Mouse (Mus musculus) limb, embryonic 14.5 days (tissue): ENCODE data around the gene Ppp2r5c. TPM values are rescaled to one million over a fixed set of nuclear protein-coding genes. Genes with fewer than 3 reads are reported as not detected.

Source experiments
- ATAC-seq: fragments of 200-750 bp; cut with Nextera tagmentation; 2 replicates; pipeline ENCODE4 v1.8.0; 2017; ENCODE audit warnings: low read depth, moderate number of reproducible peaks, moderate TSS enrichment; ENCODE audit not compliant: low FRiP score
- DNase-seq: peaks from one replicate; pipeline ENCODE4 v3.0.0-alpha.2; 2015; ENCODE audit warnings: low spot score
- H3K27ac ChIP-seq: fragments of 300-500 bp; sonication (generic); replicated peaks from 2 replicates; pipeline ENCODE4 v1.5.1; 2014; ENCODE audit warnings: low read depth, mild to moderate bottlenecking, low read length, moderate library complexity, mixed read lengths
- H3K27me3 ChIP-seq: fragments of 300-500 bp; sonication (generic); 2 replicates; pipeline ENCODE4 v1.6.1; 2014; ENCODE audit warnings: low read length, mixed read lengths; ENCODE audit not compliant: control insufficient read depth, insufficient read depth
- H3K36me3 ChIP-seq: fragments of 300-500 bp; sonication (generic); 2 replicates; pipeline ENCODE4 v1.6.1; 2014; ENCODE audit warnings: mild to moderate bottlenecking, low read length, moderate library complexity, mixed read lengths; ENCODE audit not compliant: control insufficient read depth, insufficient read depth
- H3K4me1 ChIP-seq: fragments of 300-500 bp; sonication (generic); 2 replicates; pipeline ENCODE4 v1.6.1; 2014; ENCODE audit warnings: antibody characterized with exemption, low read length, mixed read lengths; ENCODE audit not compliant: control insufficient read depth, insufficient read depth
- H3K4me2 ChIP-seq: fragments of 300-500 bp; sonication (generic); replicated peaks from 2 replicates; pipeline ENCODE4 v1.6.1; 2014; ENCODE audit warnings: low read depth, mild to moderate bottlenecking, low read length, moderate library complexity; ENCODE audit not compliant: severe bottlenecking
- H3K4me3 ChIP-seq: fragments of 300-500 bp; sonication (generic); replicated peaks from 2 replicates; pipeline ENCODE4 v1.5.1; 2014; ENCODE audit warnings: low read length
- H3K9ac ChIP-seq: fragments of 300-500 bp; sonication (generic); 2 replicates; pipeline ENCODE4 v1.6.1; 2014; ENCODE audit warnings: mild to moderate bottlenecking, low read depth, low read length, moderate library complexity; ENCODE audit not compliant: severe bottlenecking
- H3K9me3 ChIP-seq: fragments of 300-500 bp; sonication (generic); 2 replicates; pipeline ENCODE4 v1.6.1; 2016; ENCODE audit warnings: low read length; ENCODE audit not compliant: control insufficient read depth
- POLR2A ChIP-seq: fragments of 200-500 bp; IDR thresholded peaks from 2 replicates; pipeline ENCODE4 v1.8.0; 2012; ENCODE audit warnings: inconsistent platforms, mild to moderate bottlenecking, moderate library complexity, borderline replicate concordance; ENCODE audit not compliant: insufficient read depth, insufficient read length; ENCODE audit errors: extremely low read depth
- WGBS: fragments of 180-500 bp; shearing (Covaris S2); extraction: QIAGEN DNeasy Blood & Tissue Kit; methylation state at CpG from one replicate; pipeline ENCODE4 v1.1.7; 2014; 5-methylcytosine and 5-hydroxymethylcytosine counted together
- polyA plus RNA-seq, 2 experiments: library from polyadenylated mRNA; depleted of rRNA in 1 of 2; stranded (reverse) in 1 of 2; unstranded in 1 of 2; fragments of >200 nt; fragmentation: Nextera tagmentation in 1 of 2; extraction: Ambion mirVana in 1 of 2; gene quantifications; 2 replicates each; pipeline versions ENCODE4 v1.2.1 to v1.2.3; 2012 to 2014

Gene Ppp2r5c
- polyA plus RNA-seq, 2 experiments: 75.2 to 156 TPM

DNA sequence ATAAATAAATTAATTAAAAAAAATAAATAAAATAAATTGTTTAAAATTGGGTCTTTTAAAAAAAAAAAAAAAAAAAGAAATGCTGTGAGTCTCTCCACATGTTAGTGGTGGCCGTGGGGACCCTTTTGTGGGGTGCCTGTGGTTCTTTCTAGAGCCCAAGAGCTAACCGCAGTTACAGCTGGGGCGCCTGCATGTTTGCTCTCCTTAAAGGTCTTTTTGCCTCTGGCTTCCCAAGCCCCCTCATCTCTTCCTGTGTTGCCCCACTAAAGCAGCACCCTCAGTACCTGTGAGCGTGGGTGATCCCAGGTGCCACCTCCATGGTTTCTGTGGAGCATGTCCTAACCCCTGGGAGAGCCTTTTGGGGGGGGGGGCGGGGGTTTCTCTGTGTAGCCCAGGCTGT lies 45.5 kb downstream of the Ppp2r5c start:
- Histone ChIP-seq H3K9me3 (no peaks in the 10 kb centered on the region), H3K27me3 (no peaks in the 10 kb centered on the region), H3K4me3 (no peak overlapping the region), H3K36me3 (peaks cover 13% of the 10 kb centered on the region; the same call in 1 of the 2 replicates), H3K27ac (no peak overlapping the region), H3K9ac (no peak overlapping the region), H3K4me1 (peaks cover 6% of the 10 kb centered on the region; the same call in 1 of the 2 replicates), H3K4me2 (no peak overlapping the region)
- ATAC-seq: no peak
- TF ChIP-seq POLR2A: no peak
- 94% methylated on average over 5 of the region's 5 CpGs for WGBS
- DNase-seq: no peak

DNA sequence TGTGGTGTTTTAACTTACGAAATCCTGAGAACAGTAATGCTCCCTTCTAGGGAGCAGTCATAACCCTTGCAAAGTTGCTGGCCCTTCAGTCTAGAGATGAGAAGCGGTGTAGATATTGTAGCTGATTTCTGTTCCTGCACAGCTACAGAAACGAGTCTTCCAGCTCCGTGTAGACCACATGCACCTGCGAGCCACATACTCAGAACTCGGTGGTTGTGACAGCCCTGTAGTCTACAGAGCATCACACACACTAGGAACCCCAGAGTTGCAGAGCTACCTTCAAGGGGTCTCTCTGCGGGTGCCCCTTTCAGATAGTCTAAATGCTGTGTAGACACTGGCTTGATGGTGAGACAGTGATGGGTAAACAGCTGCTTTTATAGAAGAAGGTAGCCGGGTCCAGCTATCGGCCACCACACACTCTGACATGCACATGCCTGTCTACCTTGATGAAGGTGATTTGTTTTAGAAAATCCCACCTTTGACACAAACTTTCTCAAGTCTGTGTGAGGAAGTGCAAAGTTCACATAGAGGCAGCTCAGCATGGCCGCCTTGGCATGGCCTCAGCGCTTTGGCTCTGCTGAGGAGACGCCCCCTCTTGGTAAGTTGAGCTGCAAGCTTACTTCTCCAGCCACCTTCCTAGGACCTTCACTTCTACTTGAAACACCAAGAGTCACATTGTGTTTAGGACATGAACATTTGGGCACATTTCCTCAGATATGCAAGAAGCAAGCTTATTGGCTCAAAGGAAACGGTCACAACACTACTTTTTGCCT lies 46.9 kb downstream of the Ppp2r5c start:
- H3K27ac ChIP-seq: no peak overlapping the region
- H3K4me1 ChIP-seq: peaks cover 12% of the 10 kb centered on the region
- peaks cover 12% of the 10 kb centered on the region; the same call in 1 of the 2 replicates for H3K36me3 ChIP-seq
- H3K27me3 ChIP-seq: no peaks in the 10 kb centered on the region
- no peak for TF ChIP-seq POLR2A
- H3K9ac ChIP-seq: no peak overlapping the region
- no peaks in the 10 kb centered on the region for H3K9me3 ChIP-seq
- 95% methylated on average over 13 of the region's 13 CpGs for WGBS
- H3K4me2 ChIP-seq: no peak overlapping the region
- DNase-seq: no peak
- H3K4me3 ChIP-seq: no peak overlapping the region
- no peak for ATAC-seq

GRCm38 (mm10) chr12:110494846-110495245 lies 47.9 kb downstream of the Ppp2r5c start:
- H3K27ac ChIP-seq: no peak overlapping the region
- no peaks in the 10 kb centered on the region for H3K27me3 ChIP-seq
- no peak overlapping the region for H3K4me2 ChIP-seq
- H3K4me1 ChIP-seq: peaks cover 12% of the 10 kb centered on the region
- H3K4me3 ChIP-seq: no peak overlapping the region
- no peak for ATAC-seq
- 0 out of 2 replicates have a peak, but pooled peaks cover 9% of the 10 kb centered on the region for H3K36me3 ChIP-seq
- no peak for TF ChIP-seq POLR2A
- no peak overlapping the region for H3K9ac ChIP-seq
- H3K9me3 ChIP-seq: no peaks in the 10 kb centered on the region
- no peak for DNase-seq
- WGBS: 81% methylated on average over 2 of the region's 2 CpGs

DNA sequence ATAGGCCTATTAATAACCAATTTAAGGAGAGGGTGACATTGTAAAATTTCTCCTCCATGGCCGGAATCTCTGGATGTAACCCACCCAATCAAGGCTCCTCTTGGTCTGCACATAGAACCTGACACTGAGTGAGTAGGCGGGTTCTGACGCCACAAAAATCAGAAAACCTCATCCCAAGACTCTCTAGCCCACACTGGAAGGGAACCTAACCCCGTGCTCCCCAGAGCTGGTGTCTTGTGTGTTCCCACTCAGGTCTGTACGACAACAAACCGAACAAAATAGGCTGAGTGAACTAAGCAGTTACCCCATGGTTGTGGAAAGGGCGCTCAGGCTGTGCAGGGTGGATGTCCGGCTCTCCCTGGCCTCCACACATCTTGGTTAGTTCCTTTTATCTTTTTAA lies 48.3 kb downstream of the Ppp2r5c start:
- Histone ChIP-seq H3K4me3 (no peak overlapping the region), H3K36me3 (0 out of 2 replicates have a peak, but pooled peaks cover 8% of the 10 kb centered on the region), H3K27ac (no peak overlapping the region), H3K4me2 (no peak overlapping the region), H3K4me1 (peaks cover 12% of the 10 kb centered on the region), H3K9ac (no peak overlapping the region), H3K27me3 (no peaks in the 10 kb centered on the region), H3K9me3 (no peaks in the 10 kb centered on the region)
- ATAC-seq (no peak), DNase-seq (no peak)
- no peak for TF ChIP-seq POLR2A
- 95% methylated on average over 8 of the region's 8 CpGs for WGBS

DNA sequence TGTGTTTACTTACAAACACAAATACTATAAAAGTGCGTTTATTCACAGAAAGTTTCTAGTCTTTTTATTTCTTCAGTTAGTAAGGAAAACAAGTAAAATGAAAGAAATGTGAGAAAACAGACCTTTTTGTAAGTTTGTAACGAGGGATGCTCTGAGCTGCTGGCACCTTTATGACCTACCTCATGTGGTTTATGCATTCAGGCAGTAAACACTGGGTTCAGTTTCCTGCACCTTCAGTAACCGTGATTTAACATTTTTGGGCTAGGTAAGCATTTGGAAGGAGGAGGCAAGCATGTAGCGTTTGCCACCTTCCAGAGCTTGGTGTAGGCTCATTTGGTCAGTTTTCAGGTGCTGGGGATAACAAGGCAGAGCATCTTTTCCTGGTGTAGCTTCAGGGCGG lies 49.1 kb downstream of the Ppp2r5c start:
- H3K4me1 ChIP-seq: peaks cover 12% of the 10 kb centered on the region
- TF ChIP-seq POLR2A: no peak
- ATAC-seq (no peak), DNase-seq (no peak)
- H3K4me2 ChIP-seq: no peak overlapping the region
- H3K27me3 ChIP-seq: no peaks in the 10 kb centered on the region
- WGBS: 50% methylated on average over 5 of the region's 5 CpGs
- H3K36me3 ChIP-seq: 0 out of 2 replicates have a peak, but pooled peaks cover 6% of the 10 kb centered on the region
- H3K9ac ChIP-seq: no peak overlapping the region
- no peak overlapping the region for H3K27ac ChIP-seq
- H3K9me3 ChIP-seq: no peaks in the 10 kb centered on the region
- no peak overlapping the region for H3K4me3 ChIP-seq
